Mouse (Mus musculus): ENCODE results near the gene Dnajc15.

GRCm38 (mm10) chr14:77794285-77794949 lies 80.5 kb downstream of the Dnajc15 start:
- TF ChIP-seq CTCF (IDR thresholded peaks at IDR 0.05; ENCODE audit: extremely low read depth, insufficient read depth, low read length), result no peak
- no peak for TF ChIP-seq POLR2A (IDR thresholded peaks at IDR 0.05; ENCODE audit: extremely low read depth, insufficient read depth, low read length)

All from cortical plate, adult 2 months (tissue).